Comparison of ENCODE assay signal across 8 mouse cellular contexts in the genomic region with DNA sequence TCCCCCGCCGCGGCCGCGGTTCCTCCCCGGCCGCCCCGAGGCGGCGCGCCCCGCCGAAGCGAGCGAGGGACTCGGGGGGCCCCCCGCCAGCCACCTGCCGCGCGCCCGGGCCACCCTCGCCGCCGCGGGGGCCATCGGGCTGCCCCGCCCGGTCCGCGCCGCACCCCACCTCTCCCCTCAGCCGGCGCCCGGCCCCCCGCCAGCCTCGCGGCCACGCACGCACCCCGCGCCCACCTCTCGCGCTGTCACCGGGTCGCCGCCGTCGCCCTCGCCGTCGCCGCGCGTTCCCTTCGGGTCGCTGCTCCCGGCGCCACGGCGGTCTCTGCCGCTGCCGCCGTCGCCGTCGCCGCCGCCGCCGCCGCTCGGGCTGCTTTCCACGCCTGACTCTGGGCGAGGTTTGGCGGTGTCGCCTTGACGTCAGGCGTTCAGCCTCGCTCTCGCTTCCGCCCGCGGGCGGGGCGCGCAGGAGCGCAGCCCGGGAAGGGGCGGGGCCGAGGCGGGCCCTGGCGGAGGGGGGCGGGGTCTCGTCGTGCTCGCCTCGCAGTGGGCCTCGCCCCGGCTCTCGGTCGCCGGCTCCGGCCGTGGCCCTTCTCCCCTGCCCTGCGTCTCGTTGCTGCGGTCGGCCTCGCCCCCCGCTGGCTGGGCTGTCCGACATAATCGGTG. TPM values are rescaled to one million over a fixed set of nuclear protein-coding genes. Genes with fewer than 3 reads are reported as not detected.
DNase-seq lines count a peak whose midpoint lies in the region; ATAC-seq and TF ChIP-seq lines count a peak whose summit lies in the region.

TSS of gene Rap1b (minus strand) at position 439 of the 663 bp plus-strand sequence.

- peak within 1 kb of the TSS; percentile 97 for H3K9ac ChIP-seq in kidney, embryonic 15.5 days

- H3K27me3 ChIP-seq in heart, embryonic 10.5 days (ENCODE audit: insufficient read depth, poor library complexity, severe bottlenecking) = no peaks in the 10 kb centered on the region
- H3K27me3 ChIP-seq in kidney, embryonic 15.5 days = 0 out of 2 replicates have a peak, but pooled peaks cover 3% of the 10 kb centered on the region

- TF ChIP-seq POLR2A in bone marrow macrophage, adult 2 months (IDR thresholded peaks at IDR 0.05; ENCODE audit: borderline replicate concordance, low read depth, low read length) = peak; percentile 38; the same call in 1 of the 2 replicates
- TF ChIP-seq POLR2A in embryonic fibroblast, embryonic 13.5 days (IDR thresholded peaks at IDR 0.05; ENCODE audit: low read depth, low read length) = peak; percentile 96

- H3K4me2 ChIP-seq in kidney, embryonic 15.5 days = peak within 1 kb of the TSS; percentile 66

- peak; percentile 96 for ATAC-seq in kidney, embryonic 15.5 days (replicated peaks; ENCODE audit: low FRiP score)
- peak; percentile 37; the same call in 1 of the 2 replicates for ATAC-seq in monocyte, adult 5-6 weeks (replicated peaks; ENCODE audit: insufficient number of reproducible peaks, low FRiP score, low TSS enrichment, poor library complexity, severe bottlenecking)

- H3K4me1 ChIP-seq in bone marrow macrophage, adult 2 months (ENCODE audit: control insufficient read depth, insufficient read depth, low read length) = peaks cover 16% of the 10 kb centered on the region
- no peaks in the 10 kb centered on the region; the same call in 1 of the 2 replicates for H3K4me1 ChIP-seq in embryonic fibroblast, embryonic 13.5 days (ENCODE audit: control insufficient read depth, insufficient read depth, low read length)
- peaks cover 33% of the 10 kb centered on the region for H3K4me1 ChIP-seq in heart, embryonic 10.5 days
- H3K4me1 ChIP-seq in kidney, embryonic 15.5 days = peaks cover 22% of the 10 kb centered on the region

- TF ChIP-seq CTCF in bone marrow macrophage, adult 2 months (IDR thresholded peaks at IDR 0.05; ENCODE audit: low read depth, low read length) = no peak
- no peak for TF ChIP-seq CTCF in embryonic fibroblast, embryonic 13.5 days (IDR thresholded peaks at IDR 0.05; ENCODE audit: borderline replicate concordance, insufficient read depth, low read length)

- peak; percentile 93 for DNase-seq in A20 (ENCODE audit: low read depth, low spot score)
- peak; percentile 96 for DNase-seq in heart, embryonic 10.5 days (ENCODE audit: low spot score)
- DNase-seq in liver = peak; percentile 97
- peak; percentile 98 to 99 for DNase-seq in spleen, postnatal 4 days (ENCODE audit: low spot score in 2 of 2)

- WGBS in heart, embryonic 10.5 days = 2% methylated on average over 107 of the region's 112 CpGs
- WGBS in kidney, embryonic 15.5 days = under 1% methylated on average over 99 of the region's 112 CpGs

- H3K4me3 ChIP-seq in bone marrow macrophage, adult 2 months (ENCODE audit: insufficient read depth, low read length) = peak within 1 kb of the TSS; percentile 89
- H3K4me3 ChIP-seq in embryonic fibroblast, embryonic 13.5 days (ENCODE audit: insufficient read depth, low read length) = peak within 1 kb of the TSS; percentile 98
- peak within 1 kb of the TSS; percentile 99 for H3K4me3 ChIP-seq in heart, embryonic 10.5 days
- peak within 1 kb of the TSS; percentile 96 for H3K4me3 ChIP-seq in kidney, embryonic 15.5 days (replicated peaks)

- no peaks in the 10 kb centered on the region for H3K9me3 ChIP-seq in heart, embryonic 10.5 days
- H3K9me3 ChIP-seq in kidney, embryonic 15.5 days (replicated peaks) = no peaks in the 10 kb centered on the region

- H3K27ac ChIP-seq in bone marrow macrophage, adult 2 months (ENCODE audit: insufficient read depth, low read depth, low read length) = peak within 1 kb of the TSS; percentile 95
- H3K27ac ChIP-seq in embryonic fibroblast, embryonic 13.5 days (ENCODE audit: insufficient read depth, low read length) = peak within 1 kb of the TSS; percentile 90
- peak within 1 kb of the TSS; percentile 99 for H3K27ac ChIP-seq in heart, embryonic 10.5 days
- peak within 1 kb of the TSS; percentile 98 for H3K27ac ChIP-seq in kidney, embryonic 15.5 days

- no peaks in the 10 kb centered on the region for H3K36me3 ChIP-seq in heart, embryonic 10.5 days
- H3K36me3 ChIP-seq in kidney, embryonic 15.5 days = no peaks in the 10 kb centered on the region

RNA-seq across cellular contexts. Expression of gene Rap1b, which starts in this region (rescaled TPM):
- 454 and 458 TPM in 2 replicates for polyA plus RNA-seq in bone marrow macrophage, adult 2 months (2012; ENCODE audit: insufficient read depth, insufficient read length, missing spikeins)
- 186 and 209 TPM in 2 replicates for polyA plus RNA-seq in embryonic fibroblast, embryonic 13.5 days (2011; ENCODE audit: insufficient read length, low read depth, missing spikeins)
- 132 and 170 TPM in 2 replicates for polyA plus RNA-seq in heart, embryonic 10.5 days (2016; fragmentation: Nextera tagmentation; extraction: Ambion mirVana)
- 161 and 167 TPM in 2 replicates for polyA plus RNA-seq in kidney, embryonic 15.5 days (2015; fragmentation: Nextera tagmentation; extraction: Ambion mirVana)
- 807 to 1,253 TPM (median 1,136 TPM) in 3 replicates for total RNA-seq in monocyte, adult 5-6 weeks (2017)

Comparison
In these comparisons a context has a peak if more than half of its experiments do, and no peak if none do; other contexts are left out.
1. Peak in every context shown above with its lines: DNase-seq, ATAC-seq, H3K4me3 ChIP-seq and H3K27ac ChIP-seq.